Mouse (Mus musculus) lung, postnatal 4 days (tissue): ENCODE data around the gene Rev3l.
A peak's percentile ranks its signal among the peaks of the same experiment; 100 is the strongest.
"Not testable (repeated sequence)": the region's sequence is repeated elsewhere in the genome, so short reads cannot be mapped to it uniquely, and the experiment has no call there.

Source experiments
- DNase-seq, 2 experiments: peaks; one replicate each; pipeline ENCODE4 v3.0.0; 2021

Gene Rev3l

DNA sequence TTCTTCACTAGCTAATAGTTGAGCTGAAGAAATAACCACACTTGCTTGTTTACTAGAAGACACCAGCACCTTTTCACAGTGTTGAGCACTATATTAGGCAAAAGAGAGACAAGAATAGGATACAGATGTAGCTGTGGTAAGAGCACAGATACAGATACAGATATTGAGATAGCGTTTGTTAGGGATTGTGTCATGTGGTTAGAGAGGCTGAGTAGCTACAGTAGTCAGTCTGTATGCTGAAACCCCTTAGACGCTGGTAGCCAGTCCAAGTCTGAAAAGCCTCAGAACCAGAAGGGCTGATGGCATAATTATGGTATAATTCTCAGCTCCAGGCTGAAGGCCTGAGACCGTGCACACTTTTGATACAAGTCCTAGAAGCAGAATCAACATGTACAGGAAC, 53.3 kb downstream of the Rev3l start:
- no peak for DNase-seq

DNA sequence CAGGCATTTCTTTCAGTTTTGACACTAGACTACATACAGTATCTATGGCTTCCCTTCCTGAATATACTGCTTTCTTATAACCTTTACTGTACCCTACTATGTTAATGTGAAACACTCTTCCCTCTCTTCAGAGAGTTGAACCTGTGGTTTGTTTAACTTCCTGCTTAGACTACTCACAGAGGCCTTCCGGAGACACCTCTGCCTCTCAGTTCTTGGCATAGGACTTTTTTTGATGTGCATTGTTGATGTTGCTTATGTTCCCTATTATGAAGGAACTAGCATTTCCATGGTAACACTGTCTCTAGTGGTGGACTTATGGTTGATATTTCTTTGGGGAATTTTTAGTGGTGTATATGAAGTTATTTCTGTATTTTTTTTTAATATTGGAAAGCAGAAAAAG, 61.4 kb downstream of the Rev3l start:
- DNase-seq: no peak

DNA sequence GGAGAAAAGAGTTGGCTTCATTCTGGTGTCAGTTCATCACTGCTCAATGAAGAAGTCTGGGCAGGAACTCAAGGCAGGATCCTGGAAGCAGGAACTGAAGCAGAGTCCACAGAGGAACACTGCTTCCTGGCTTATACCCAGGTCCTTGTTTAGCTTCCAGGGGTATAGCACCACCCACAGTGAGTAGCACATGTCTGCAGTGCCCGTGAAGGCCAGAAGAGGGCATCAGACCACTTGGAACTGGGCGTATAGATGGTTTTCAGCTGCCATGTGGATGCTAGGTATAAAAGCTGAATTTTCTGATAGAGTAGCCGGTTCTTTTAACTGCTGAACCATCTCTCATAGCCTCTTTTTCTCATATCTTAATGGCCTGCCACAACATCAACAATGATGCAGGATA, 79.6 kb downstream of the Rev3l start:
- DNase-seq: peak; percentile 35 to 50

DNA sequence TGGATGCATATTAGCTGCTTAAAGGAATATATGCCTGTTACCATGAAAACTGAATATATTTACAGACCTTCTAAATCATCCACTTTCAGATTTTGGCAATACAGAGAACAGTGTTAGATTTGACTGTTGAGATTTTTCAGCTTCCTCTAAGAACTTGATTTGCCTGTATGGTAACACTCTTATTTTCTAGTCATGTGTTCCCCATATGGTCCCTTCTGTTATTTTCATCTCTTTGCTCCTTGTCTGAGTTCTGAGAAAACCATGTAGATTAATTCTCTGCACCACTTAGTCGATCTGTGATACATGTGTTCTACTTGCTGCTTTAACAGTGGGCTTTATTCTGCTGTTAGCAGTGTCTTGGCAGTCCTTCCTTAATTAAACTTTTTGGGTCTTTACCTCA, 110.7 kb downstream of the Rev3l start:
- no peak for DNase-seq

DNA sequence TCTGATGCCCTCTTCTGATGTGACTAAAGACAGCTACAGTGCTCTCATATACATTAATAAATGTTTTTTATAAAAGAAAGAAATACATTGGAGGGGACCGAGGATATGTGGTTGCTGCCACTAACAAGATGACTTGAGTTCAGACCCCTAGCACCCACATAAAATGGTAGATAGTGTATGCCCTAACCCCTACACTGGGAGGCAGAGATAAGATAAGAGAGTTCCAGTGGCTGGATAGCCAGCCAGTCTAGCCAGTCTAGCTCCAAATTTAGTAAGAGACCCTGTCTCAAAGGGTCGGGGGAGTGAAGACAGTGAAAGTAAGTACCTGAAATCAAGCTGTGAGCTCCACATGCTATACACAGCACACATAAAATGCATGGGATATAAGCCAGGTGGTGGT, 133.6 kb downstream of the Rev3l start:
- DNase-seq: no peak

DNA sequence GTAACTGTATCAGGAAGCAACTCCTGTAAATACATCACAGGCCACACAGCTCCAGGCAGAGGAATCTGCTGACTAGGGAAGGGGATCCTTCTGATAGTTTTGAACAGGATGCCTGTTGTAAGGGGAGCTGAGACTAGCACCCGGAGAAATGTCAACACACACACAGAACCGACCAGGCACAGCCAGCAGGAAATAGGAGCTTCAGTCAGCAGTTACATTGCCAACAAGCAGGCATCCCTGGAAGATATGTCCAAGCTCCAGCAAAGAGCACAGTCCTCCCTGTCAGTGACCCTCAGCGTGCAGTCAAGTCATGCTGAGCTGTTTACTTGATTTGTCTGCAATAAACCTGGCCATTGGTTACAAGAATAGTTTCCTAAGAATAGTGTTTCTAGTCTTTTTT, 156.7 kb downstream of the Rev3l start:
- no peak for DNase-seq

DNA sequence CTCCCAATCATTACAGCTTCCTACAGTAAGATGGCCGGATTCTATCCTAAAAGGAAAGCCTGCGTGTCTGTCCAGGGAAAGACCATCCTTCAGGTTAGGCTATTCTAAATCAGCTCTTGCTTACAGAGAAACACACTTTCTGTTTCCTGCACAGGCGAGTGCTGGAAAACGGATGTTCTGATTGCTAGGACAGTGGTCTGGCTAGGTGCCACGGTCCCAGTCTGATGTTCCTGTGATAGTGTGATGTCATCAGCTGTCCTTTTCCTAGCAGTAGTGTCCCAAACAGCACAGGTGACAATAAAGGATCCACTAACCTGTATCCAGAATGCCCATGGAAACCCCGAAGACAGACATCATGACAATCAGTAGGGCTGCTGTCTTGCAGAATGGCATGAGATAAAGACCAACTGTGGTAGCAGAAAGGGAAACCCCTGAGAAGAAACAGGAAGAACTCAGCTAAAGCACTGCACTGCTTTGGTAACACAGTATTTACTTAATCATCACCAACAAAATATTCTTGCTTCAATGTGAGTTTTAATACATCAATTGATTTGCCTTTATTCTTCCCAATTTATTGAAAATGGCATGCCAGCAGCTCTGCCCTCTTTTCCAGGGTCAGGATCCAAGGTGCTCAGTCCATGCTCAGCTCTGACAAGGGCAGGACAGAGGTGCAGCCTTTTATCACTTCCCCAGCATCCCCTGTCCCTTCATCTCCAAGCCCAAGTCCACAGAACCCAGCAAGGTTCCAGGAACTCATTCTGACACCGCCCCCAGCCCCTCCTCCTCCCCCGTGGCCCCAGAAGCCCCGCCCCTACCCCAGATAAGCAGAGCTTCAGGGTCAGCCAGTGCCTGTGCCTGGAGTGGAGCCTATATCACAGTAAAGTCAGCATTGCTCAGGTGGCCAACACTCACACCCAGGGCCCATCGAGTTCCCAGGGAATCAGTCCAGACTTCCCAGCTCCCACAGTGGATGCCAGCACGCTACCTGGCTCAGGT, 162.1 kb downstream of the Rev3l start:
- DNase-seq: peak in 1 of 2 experiments; percentile 31

DNA sequence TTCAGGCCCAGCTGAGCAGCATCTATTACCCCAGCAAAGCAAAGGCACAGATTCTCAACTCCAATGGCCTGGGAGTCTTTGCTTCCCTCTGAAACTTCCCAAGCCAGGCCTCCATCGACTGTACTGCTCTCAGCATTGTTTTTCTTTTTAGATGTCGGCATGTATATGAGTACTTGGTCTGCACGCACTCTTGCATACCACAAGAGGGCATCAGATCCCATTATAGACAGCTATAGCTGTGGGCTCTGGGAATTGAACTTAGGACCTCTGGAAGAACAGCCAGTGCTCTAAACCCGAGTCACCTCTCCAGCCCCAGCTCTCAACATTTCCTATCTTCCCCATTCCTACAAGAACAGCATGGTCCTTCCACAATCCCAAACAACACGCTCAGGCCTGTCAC, 164.6 kb downstream of the Rev3l start:
- no peak for DNase-seq

DNA sequence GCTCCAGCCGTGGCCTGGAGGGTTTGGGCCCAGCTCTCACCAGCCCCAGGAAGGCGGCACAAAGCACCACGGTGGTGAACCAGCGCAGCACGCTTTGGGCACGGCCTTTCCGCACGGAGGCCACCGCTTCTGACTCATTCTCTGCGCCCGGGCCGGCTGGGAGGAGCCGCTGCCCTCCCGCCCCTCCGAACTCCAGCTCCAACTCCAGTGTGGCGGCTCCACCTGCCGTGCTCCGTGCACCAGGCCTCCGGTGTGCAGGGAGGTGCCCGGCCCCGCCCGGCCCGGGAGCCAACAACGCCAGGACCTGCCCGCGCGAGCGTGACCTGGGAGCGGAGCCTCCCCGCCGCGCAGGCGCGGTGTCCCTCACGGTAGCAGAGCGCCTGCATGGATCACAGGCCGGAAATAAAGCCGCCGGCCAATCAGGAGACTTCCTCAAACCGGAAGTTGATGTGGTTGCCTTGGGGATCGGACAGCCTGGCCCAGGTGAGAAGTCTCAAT, 167.0 kb downstream of the Rev3l start, which contains the start of gene Mfsd4b4:
Gene Mfsd4b4, minus strand, starts transcription at position 365 of the 498 bp plus-strand sequence.
- peak; percentile 88 to 94 for DNase-seq

DNA sequence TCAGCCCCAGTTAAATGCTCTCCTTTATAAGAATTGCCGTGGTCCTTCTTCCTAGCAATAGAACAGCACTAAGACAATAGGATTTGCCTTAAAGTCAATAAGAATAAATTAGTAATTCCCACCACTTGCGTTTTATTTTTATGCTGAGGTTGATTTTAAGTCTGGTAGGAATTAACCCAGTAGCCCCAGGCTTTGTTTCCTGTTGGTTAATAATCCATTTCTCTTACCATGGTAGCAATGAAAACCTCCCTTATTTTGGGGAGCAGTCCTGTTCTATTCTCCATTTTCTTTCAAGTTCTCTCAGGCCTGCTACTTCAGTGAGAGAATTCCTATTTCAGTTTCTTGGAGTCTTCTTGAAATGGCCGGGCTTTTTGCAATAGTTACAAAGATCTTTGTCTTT, 172.3 kb downstream of the Rev3l start:
- no peak for DNase-seq

DNA sequence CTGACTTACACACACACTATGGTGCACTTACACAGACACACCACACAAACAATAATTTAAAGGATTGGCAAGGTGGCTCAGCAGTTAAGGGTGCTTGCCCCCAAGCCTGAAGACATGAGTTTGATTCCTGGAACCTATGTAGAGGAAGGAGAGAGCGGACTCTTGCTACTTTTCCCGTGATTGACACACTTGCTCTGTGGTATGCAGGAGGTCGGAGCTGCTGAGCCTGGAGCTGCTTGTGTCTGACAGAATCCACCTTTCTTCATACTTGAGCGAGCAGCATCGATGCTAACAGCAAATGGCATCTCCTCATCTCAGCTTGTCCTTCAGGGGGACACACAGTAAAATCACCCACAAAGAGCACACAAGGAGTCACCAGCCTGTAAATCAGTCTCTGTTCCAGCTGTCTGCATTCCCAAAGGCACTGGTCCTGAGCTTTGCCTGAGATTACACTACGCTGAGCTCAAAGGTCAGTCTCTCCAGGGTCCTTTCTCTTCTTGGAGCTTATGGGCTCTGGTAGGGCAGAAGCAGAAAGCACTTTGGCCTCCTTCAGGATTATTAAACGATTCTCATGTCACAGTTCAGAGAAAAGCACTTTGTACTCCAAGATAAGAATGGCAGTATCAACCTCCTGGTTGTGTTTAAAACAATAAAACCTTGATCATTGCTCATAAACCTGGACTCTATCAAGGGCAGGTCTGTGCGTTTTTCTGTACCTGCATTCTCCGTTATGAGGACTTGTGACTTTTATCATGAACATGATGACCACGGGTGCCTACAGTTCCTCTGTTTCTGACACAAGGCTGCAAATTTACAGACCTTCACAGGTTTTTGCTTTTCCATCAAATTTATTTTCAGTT, 175.1 kb downstream of the Rev3l start:
- DNase-seq: no peak

DNA sequence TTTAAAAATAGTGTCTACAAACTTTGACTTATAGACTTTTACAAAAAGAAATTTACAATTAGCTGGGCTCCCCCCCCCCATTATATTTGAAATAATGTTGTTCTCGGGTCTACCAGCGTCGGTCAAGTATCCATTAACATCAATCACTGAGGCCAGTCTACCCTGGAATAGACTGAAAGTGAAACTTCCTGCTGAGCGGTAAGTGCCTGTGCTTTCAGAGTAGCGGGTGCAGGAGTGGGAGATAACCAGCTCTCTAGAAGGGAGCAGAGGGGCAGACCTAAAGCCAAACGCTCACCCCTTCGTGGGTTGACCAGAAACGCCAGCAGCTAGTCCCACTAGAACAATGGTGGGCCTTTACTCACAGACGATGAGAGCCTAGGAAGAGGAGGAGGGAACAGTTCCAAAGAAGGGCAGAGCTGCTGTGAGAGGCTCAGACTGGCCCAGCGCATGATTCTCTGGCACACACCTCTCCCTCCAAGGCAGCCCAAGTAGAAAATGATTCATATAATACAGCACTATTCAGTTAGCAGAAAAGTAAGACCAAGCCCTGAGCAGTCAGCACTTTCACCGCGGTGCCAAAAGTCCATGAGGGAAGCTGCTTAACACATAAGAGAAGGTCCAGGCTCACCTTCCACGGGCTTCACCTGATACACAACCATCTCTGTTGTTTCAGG, 177.0 kb downstream of the Rev3l start:
- no peak for DNase-seq

DNA sequence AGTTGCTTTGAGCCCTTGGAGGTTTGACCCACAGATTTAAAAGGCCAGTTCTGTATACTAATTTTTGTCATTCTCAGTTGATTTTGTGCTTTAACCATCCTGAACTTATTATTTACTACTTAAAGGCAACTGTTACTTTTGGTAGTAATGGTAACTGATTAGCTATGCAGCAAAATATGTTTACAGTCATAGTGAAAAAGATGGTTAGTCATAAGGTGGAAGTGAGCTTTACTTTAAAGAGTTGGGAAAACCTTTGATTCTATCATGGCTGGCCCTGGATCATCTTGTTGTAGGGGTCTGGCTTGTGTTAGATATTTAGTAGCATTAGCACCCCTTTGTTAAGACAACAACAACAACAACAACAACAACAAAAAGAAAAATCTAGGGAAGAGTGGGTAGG, 180.7 kb downstream of the Rev3l start:
- no peak for DNase-seq

DNA sequence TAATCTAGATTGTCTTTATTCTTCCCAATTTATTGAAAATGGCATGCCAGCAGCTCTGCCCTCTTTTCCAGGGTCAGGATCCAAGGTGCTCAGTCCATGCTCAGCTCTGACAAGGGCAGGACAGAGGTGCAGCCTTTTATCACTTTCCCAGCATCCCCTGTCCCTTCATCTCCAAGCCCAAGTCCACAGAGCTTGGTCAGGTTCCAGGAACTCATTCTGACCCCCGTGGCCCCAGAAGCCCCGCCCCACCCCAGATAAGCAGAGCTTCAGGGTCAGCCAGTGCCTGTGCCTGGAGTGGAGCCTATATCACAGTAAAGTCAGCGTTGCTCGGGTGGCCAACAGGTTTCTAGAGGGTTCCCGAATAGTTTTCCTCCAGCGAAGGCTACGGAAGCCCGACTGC, 192.6 kb downstream of the Rev3l start:
- not testable (repeated sequence) for DNase-seq
